Mouse (Mus musculus): ENCODE results near the gene Kcnn1.

Kcnn1 gene

GRCm38 (mm10) chr8:70865350-70866000 is 2.4 kb upstream of the Kcnn1 start:
- DNase-seq: peak; percentile 99

- DNase-seq: no peak
Measured at GRCm38 (mm10) chr8:70864712-70865221, 1.7 kb upstream of the Kcnn1 start.

- no peak for DNase-seq
Measured at GRCm38 (mm10) chr8:70863956-70864711, 1.1 kb upstream of the Kcnn1 start.

DNA sequence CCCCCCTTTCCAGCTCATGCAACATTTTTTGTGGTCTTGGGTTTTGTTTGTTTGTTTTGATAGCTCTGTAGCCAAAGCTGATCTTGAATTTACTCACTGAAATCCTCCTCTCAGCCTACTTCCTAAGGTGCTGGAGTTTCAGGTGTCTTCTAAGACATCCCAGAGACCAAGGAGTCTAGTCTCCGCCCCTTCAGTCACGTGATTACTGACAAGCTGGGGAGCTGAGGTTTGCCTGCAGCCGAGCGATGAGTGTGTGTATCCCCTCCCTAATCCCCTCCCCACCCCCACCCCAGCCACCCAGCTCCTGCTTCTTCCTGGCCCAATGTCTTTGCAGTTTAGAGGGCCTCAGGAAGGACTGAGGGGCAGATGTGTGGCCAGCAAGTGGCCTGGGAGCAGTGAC is 5.5 kb downstream of the Kcnn1 start:
- no peak for DNase-seq

DNA sequence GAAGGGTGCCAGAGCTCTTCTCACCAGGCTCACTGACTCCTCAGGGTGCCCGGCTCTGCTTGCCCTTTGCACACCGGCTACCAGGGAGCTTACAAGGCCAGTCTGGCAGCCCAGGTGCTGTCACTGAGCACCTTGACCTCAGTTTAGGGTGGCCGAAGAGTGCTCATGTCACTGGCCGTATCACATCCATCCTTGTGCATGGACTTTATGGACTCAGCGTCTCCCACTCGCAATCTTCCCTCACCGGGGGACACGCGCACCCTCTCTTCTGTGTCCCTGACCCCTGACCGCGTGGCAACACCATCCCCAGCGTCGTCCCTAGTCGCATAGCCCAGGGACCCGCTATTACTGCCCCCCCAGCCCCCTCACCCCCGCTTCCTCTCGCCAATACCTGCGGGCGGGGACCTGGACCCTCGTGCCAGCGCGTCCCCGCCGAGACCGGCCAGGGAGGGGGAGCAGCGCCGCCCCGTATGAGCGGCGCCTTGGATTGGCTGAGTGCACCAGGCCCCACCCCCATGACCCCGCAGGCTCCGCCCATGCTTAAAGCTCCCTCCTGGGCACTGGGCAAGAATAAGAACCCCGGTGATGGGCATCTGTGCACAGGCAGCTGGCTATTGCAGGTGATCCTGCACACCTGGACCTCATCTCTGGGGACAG is 6.4 kb downstream of the Kcnn1 start:
- DNase-seq: no peak

- no peak for DNase-seq
Measured at GRCm38 (mm10) chr8:70856028-70856427, 7.0 kb downstream of the Kcnn1 start.

DNA sequence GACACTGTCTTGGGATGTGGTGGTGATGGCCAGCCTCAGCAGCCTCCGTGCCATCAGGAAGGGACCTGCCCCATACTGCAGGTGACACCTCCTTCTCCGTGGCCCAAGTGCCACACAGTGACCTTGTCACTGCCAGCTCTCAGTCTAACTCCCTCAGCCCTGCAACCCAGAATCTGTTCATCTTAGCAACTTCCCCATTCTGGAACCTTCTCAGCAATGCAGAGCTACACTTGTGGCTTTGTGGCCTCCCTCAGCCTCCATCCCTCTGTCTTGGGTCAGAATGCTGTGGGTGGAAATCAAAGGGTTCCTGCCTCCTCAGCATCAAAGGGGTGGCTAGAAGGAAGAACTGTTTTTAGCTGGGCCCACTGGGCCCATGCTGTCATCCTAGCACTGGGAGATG is 9.2 kb downstream of the Kcnn1 start:
- DNase-seq: no peak

DNA sequence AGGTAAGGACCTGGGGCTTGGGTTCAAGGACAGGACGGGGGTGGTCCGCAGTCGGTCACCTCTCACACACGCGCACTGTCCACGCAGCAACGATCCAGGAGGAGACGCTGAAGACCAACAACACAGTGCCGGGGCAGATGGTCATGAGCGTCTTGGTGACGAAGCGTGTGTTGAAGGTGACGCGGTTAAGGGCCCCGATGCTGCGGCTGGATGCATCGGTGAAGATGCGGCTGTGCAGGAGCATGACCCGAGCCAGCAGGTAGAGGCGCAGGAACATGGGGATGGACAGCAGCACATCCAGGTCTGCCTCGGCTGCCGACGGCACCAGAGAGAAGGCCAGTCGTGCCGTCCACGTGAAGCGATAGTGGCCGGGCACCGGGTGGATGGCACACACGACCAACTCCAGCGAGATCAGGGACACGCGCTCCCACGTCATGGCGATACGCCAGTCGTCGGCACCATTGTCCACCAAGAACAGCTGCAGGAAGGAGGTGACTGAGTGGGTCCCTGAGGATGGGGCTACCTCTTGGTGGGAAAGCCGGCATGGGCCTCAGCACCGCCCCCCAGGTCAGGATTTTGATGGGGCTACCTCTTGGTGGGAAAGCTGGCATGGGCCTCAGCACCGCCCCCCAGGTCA is 10.3 kb downstream of the Kcnn1 start:
- DNase-seq: no peak

- no peak for DNase-seq
Measured at GRCm38 (mm10) chr8:70851837-70852236, 11.2 kb downstream of the Kcnn1 start.

DNA sequence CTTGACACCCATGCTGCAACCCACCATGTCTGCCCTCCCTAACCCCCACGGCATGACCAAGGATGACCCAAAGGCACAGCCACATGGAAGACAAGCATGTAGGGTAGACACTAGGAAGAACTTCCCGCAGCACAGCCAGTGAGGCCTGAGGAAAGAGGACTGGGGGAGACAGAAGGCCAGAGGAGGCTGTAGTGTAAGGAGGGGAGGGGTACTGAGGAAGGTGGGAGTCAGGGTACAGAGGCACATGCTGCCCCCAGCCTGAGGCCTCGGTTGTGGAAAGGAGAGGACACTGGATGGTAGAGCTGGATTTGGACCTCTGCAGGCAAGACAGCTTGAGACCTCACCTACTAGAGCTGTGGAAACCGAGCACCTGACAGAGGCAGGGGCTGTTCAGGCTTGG is 12.1 kb downstream of the Kcnn1 start:
- no peak for DNase-seq

- no peak for DNase-seq
Measured at GRCm38 (mm10) chr8:70850132-70850845, 12.8 kb downstream of the Kcnn1 start.

GRCm38 (mm10) chr8:70849333-70849990 is 13.6 kb downstream of the Kcnn1 start:
- DNase-seq: no peak

- DNase-seq: peak; percentile 64
Measured at GRCm38 (mm10) chr8:70846371-70847154, 16.5 kb downstream of the Kcnn1 start.

- no peak for DNase-seq
Measured at GRCm38 (mm10) chr8:70845108-70845507, 17.9 kb downstream of the Kcnn1 start.

- DNase-seq: peak; percentile 90
Measured at GRCm38 (mm10) chr8:70844523-70844922, 18.5 kb downstream of the Kcnn1 start.

GRCm38 (mm10) chr8:70843941-70844340 is 19.1 kb downstream of the Kcnn1 start:
- no peak for DNase-seq

- no peak for DNase-seq
Measured at GRCm38 (mm10) chr8:70843214-70843773, 19.8 kb downstream of the Kcnn1 start.

DNA sequence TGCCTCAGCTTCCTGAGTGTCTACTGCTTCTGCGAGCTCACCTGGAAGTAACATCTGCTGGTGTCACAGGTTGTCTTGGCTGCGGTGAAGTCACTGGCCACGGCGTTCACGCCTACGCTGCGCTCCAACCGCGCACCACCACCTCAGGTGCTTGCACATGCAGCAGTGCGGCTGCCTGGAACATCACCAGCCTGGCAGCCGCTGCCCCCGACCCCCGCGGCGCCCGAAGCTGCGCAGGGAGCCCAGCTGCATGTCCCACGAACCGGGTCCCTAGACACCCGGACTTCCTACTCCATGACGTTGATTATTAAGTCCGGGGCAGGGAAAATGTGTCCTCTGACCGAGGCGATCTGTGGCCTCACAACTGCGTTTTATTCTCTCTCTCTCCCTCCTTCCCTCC is 20.6 kb downstream of the Kcnn1 start:
- no peak for DNase-seq

DNA sequence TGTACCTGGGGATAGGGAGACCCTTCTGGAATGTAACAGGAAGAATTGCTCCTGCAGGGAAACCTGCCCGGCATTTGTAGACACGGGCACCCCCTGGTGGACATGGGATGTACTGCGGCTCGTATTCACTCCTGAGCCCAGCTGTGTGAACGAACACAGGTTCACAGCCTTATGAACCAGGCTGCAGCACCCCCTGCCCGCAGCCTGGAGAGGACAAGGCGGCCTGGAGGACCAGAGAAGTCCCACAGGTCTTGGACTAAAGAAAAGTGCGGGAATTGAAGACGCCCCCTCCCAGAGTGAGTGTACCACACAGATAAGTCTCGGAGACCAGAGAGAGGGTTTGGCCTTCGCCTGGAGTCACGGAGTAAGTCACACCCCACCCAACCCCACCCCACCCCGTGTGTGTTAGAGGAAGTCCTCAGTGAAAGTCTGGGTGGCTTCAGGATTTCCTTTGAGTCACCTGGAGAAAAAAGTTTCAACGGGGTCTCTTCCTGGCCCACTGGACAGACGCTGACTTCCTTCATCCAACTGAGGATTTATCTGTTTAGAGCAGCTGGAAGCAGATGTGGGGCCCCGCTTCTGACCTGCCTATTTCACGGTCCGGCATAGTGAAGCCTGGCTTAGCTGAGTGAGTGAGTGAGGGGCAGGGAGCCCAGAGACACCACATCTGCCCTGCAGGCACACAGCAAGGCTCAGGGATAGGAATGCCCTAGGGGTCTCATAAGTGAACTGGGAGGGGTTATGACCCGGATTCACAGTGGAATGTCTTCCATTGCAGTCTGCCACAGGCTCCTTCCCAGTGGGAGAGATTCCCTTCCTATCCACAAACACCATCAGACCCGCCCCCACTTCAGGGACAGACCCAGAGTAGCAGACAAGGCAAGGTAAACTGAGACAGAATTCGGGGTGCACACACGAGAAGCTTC is 21.6 kb downstream of the Kcnn1 start:
- peak; percentile 91 for DNase-seq

DNA sequence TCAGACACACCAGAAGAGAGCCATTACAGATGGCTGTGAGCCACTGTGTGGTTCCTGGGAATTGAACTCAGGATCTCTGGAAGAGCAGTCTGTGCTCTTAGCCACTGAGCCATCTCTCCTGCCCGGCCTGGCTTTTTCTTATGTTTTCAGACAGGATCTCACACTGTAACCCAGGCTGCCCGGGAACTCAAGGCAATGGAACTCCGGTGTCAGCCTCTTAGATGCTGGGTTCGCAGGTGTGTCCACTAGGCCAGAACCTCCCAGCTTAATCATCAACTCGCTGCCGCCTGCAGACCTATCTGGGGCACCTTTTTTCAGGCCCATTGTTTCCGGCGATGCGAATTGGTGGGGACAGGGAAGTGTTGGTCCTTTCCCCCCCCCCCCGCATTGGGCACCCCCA is 22.5 kb downstream of the Kcnn1 start:
- DNase-seq: peak; percentile 11

Measured in thymus, postnatal 25 days (tissue).